Mouse (Mus musculus) forebrain, embryonic 14.5 days (tissue): ENCODE measurements around the gene Rpl13. TPM values are rescaled to one million over a fixed set of nuclear protein-coding genes. Genes with fewer than 3 reads are reported as not detected.

Experiments used
- ATAC-seq: fragments of 200-750 bp; cut with Nextera tagmentation; 2 replicates; pipeline ENCODE4 v1.8.0; 2017; ENCODE audit warnings: mild to moderate bottlenecking, moderate library complexity
- DNase-seq: peaks from one replicate; pipeline ENCODE4 v3.0.0-alpha.2; 2015; ENCODE audit warnings: low spot score
- H3K27ac ChIP-seq: fragments of 300-500 bp; sonication (generic); 2 replicates; pipeline ENCODE4 v1.5.1; 2014; ENCODE audit warnings: low read depth, mild to moderate bottlenecking, control low read depth, low read length, moderate library complexity
- H3K27me3 ChIP-seq: fragments of 300-500 bp; sonication (generic); replicated peaks from 2 replicates; pipeline ENCODE4 v1.6.1; 2014; ENCODE audit warnings: low read length, control low read depth, mixed read lengths; ENCODE audit not compliant: control insufficient read depth, insufficient read depth
- H3K36me3 ChIP-seq: fragments of 300-500 bp; sonication (generic); 2 replicates; pipeline ENCODE4 v1.6.1; 2014; ENCODE audit warnings: low read length, control low read depth; ENCODE audit not compliant: control insufficient read depth, insufficient read depth
- H3K4me1 ChIP-seq: fragments of 300-500 bp; sonication (generic); 2 replicates; pipeline ENCODE4 v1.6.1; 2014; ENCODE audit warnings: antibody characterized with exemption, low read length, control low read depth; ENCODE audit not compliant: control insufficient read depth, insufficient read depth
- H3K4me2 ChIP-seq: fragments of 300-500 bp; sonication (generic); 2 replicates; pipeline ENCODE4 v1.6.1; 2014; ENCODE audit warnings: mild to moderate bottlenecking, control low read depth, low read length
- H3K4me3 ChIP-seq: fragments of 300-500 bp; sonication (generic); 2 replicates; pipeline ENCODE4 v1.5.1; 2014; ENCODE audit warnings: low read depth, low read length, control low read depth
- H3K9ac ChIP-seq: fragments of 300-500 bp; sonication (generic); 2 replicates; pipeline ENCODE4 v1.6.1; 2014; ENCODE audit warnings: mild to moderate bottlenecking, low read length, control low read depth, moderate library complexity
- H3K9me3 ChIP-seq: fragments of 300-500 bp; sonication (generic); replicated peaks from 2 replicates; pipeline ENCODE4 v1.6.1; 2016; ENCODE audit warnings: low read length, control low read depth, mixed read lengths; ENCODE audit not compliant: control insufficient read depth
- WGBS: fragments of 180-500 bp; shearing (Covaris S2); extraction: QIAGEN DNeasy Blood & Tissue Kit; methylation state at CpG from one replicate; pipeline ENCODE4 v1.1.7; 2014; 5-methylcytosine and 5-hydroxymethylcytosine counted together
- polyA plus RNA-seq: library from polyadenylated mRNA; unstranded; fragments of >200 nt; fragmentation: Nextera tagmentation; extraction: Ambion mirVana; gene quantifications from 2 replicates; pipeline ENCODE4 v1.2.1, GENCODE M21; 2014

Rpl13 gene
- polyA plus RNA-seq, 1 experiment from 2014 or later: 1,254 TPM

DNA sequence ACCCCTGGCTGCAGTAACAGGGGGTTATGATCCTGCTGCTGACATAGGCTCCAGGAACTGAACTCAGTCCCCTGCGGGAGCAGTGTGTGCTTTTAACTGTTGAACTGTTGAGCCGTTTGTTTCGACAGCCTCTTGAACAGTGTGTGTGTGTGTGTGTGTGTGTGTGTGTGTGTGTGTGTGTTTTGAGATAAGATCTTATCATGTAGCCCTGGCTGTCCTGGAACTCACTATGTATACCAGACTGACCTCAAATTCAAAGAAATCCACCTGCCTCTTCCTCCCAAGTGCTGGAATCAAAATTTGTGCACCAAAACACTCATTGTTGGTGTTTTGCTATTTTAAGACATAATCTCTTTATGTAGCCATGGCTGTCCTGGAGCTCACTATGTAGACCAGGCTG lies 12.5 kb downstream of the Rpl13 start:
- no peak overlapping the region for H3K27ac ChIP-seq
- H3K27me3 ChIP-seq: peaks cover 40% of the 10 kb centered on the region
- WGBS: 74% methylated on average over 3 of the region's 3 CpGs
- peaks cover 4% of the 10 kb centered on the region; the same call in 1 of the 2 replicates for H3K4me1 ChIP-seq
- no peak overlapping the region for H3K4me3 ChIP-seq
- no peak overlapping the region for H3K9ac ChIP-seq
- H3K9me3 ChIP-seq: no peaks in the 10 kb centered on the region
- ATAC-seq (no peak), DNase-seq (no peak)
- H3K4me2 ChIP-seq: no peak overlapping the region
- H3K36me3 ChIP-seq: no peaks in the 10 kb centered on the region

DNA sequence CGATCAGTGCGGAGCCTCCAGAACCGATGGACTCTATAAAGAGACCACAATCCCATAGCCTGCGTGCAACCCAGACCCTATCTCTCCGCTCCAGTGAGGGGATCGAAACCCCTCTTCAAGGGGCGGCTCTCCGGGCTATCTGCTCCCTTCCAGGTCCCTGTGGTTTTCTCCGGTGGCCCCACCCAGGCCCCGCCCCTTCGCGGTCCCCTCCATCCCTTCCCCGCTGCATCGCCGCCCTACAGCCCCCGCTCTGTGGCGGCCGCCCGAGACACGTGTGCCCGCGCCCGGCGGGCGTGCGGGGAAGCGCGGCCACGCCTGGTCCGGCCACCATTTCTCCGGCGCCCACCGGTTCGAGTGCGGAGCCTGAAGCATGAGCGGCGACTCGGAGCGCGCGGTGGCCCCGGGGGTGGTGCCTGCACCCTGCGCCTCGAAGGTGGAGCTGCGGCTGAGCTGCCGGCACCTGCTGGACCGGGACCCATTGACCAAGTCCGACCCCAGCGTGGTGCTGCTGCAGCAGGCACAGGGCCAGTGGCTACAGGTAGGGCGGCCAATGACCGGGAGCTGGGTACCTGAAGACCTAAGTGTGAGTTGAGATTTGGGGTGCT lies 15.1 kb downstream of the Rpl13 start, which contains the start of gene Cpne7:
Gene Cpne7, plus strand, starts transcription at position 248 of the 605 bp plus-strand sequence.
- under 1% methylated on average over 51 of the region's 51 CpGs for WGBS
- 0 out of 2 replicates have a peak, but pooled peaks have one; percentile 18 for ATAC-seq
- peak within 1 kb of the TSS; percentile 54 for H3K9ac ChIP-seq
- H3K36me3 ChIP-seq: no peaks in the 10 kb centered on the region
- H3K4me2 ChIP-seq: peak within 1 kb of the TSS; percentile 75
- H3K27me3 ChIP-seq: peaks cover 41% of the 10 kb centered on the region
- peak within 1 kb of the TSS; percentile 42 for H3K4me3 ChIP-seq
- H3K9me3 ChIP-seq: no peaks in the 10 kb centered on the region
- H3K27ac ChIP-seq: no peak within 1 kb of the TSS
- DNase-seq: no peak
- peaks cover 4% of the 10 kb centered on the region; the same call in 1 of the 2 replicates for H3K4me1 ChIP-seq

DNA sequence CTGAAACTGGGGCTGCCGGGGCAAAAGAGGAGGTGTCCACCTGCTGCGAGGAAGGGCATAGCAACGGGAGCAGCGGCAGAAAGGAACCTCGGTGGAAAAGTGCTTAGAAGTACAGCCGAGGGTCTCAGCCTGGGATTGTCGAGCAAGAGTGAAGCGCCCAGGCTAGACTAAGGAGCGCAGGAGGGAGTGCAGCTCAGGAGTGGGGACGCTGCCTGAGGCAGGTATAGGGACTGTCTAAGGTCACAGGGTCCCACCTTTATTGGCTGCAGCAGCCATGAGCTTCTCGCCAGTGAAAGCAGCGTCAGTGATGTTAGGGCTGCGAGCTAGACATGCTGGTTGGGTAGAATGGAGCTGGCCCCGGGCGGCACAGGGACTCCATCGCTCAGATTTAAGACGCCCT lies 15.6 kb downstream of the Rpl13 start:
- no peak overlapping the region for H3K27ac ChIP-seq
- H3K4me3 ChIP-seq: peak overlapping the region; percentile 42
- no peaks in the 10 kb centered on the region for H3K36me3 ChIP-seq
- peak overlapping the region; percentile 54; the same call in 1 of the 2 replicates for H3K9ac ChIP-seq
- WGBS: 3% methylated on average over 17 of the region's 17 CpGs
- no peaks in the 10 kb centered on the region for H3K9me3 ChIP-seq
- no peak for DNase-seq
- H3K4me1 ChIP-seq: peaks cover 4% of the 10 kb centered on the region; the same call in 1 of the 2 replicates
- no peak for ATAC-seq
- H3K27me3 ChIP-seq: peaks cover 41% of the 10 kb centered on the region
- peak overlapping the region; percentile 75 for H3K4me2 ChIP-seq

DNA sequence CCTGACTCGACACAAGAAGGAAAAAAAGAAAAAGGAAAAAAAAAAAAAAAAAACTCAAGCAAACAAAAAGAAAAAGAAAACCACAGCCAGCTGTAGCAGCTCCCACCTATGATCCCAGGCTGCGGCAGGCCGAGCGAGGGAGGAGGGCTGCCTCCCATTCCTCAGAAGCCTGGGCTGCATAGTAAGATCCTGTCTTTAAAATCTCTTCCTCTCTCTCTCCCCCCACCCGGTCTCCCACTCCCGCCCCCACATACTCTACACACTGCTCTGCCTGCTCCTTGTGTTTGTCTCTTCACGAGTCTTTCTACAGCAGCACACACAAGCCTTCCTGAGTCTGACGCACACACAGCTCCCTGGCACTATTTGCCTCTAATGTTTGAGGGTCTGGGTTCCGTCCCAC lies 19.9 kb downstream of the Rpl13 start:
- Histone ChIP-seq H3K36me3 (no peaks in the 10 kb centered on the region), H3K27me3 (peaks cover 34% of the 10 kb centered on the region), H3K4me1 (peaks cover 4% of the 10 kb centered on the region; the same call in 1 of the 2 replicates), H3K4me2 (no peak overlapping the region), H3K27ac (no peak overlapping the region), H3K9ac (no peak overlapping the region), H3K9me3 (no peaks in the 10 kb centered on the region), H3K4me3 (no peak overlapping the region)
- WGBS: 71% methylated on average over 9 of the region's 9 CpGs
- ATAC-seq (no peak), DNase-seq (no peak)

DNA sequence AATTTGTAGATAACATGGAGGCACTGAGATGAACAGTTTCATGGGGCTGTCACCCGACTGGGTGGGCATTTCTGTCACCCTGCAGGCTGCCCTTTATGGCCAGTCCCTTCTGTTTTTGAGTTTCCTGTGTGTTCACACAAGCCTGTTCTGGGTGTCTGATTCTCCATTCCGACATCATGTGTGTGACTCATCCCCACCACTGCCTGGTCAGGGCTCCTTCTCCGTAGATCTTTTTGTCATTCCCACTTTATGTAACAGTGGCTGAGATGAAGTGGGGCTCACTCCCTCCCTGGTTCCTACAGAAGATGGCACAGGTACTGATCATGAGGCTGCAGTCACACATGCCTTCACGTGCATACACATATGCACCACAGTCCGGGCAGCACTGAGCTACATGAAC lies 20.5 kb downstream of the Rpl13 start:
- H3K9ac ChIP-seq: no peak overlapping the region
- WGBS: 81% methylated on average over 5 of the region's 5 CpGs

DNA sequence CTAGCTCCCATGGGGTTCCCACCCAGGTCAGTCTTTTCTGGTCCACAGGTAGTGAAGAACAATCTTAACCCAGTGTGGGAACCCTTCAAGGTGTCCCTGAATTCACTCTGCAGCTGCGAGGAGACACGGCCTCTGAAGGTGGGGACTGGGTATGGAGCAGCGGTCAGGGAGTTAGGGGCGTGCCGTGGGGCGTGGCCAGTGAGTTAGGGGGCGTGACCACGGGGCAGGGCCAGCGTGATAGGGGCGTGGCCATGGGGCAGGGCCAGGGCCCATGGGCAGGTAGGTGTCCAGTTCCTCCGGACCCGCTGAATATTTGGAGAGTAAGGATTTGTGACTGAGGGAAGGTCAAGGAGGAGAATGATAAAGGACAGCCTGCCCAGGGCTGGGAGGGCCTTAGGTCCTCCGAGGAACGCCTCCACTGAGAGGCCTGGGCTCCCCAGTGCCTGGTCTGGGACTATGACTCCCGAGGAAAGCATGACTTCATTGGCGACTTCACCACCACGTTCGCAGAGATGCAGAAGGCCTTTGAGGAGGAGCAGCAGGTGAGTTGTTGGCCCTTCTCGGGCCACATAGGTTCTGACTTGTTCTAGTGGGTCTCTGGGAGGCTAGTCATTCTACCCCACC lies 24.2 kb downstream of the Rpl13 start:
- Histone ChIP-seq H3K9ac (no peak overlapping the region), H3K4me2 (no peak overlapping the region), H3K36me3 (no peaks in the 10 kb centered on the region), H3K27me3 (0 out of 2 replicates have a peak, but pooled peaks cover 8% of the 10 kb centered on the region), H3K4me3 (no peak overlapping the region), H3K27ac (no peak overlapping the region), H3K4me1 (no peaks in the 10 kb centered on the region), H3K9me3 (no peaks in the 10 kb centered on the region)
- no peak for DNase-seq
- ATAC-seq: no peak
- 6% methylated on average over 19 of the region's 19 CpGs for WGBS

More for the DNA sequence above, 20.5 kb downstream of the Rpl13 start:
- H3K27ac ChIP-seq: no peak overlapping the region
- H3K36me3 ChIP-seq: no peaks in the 10 kb centered on the region
- peaks cover 4% of the 10 kb centered on the region; the same call in 1 of the 2 replicates for H3K4me1 ChIP-seq
- H3K9me3 ChIP-seq: no peaks in the 10 kb centered on the region
- no peak for ATAC-seq
- H3K4me3 ChIP-seq: no peak overlapping the region
- peaks cover 28% of the 10 kb centered on the region for H3K27me3 ChIP-seq
- DNase-seq: no peak
- no peak overlapping the region for H3K4me2 ChIP-seq

DNA sequence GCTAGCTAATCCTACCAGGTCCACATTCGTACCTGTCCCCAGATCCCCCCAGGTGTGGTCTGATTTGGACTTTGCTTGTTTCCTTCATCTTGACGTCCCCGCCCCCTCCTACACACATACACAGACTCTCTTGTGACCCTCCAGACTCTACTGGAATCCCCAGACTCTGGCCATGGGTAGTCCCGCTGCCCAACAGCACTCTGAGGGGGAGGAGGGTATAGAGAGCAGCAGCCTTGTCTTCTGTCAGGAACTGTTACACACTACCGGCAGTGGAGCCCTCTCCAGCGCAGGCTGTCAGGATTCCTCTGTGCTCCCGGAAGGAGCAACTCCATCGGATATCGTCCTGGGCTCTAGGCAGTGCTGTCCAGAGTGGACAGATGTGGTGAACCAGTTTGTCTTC lies 28.9 kb downstream of the Rpl13 start:
- Histone ChIP-seq H3K4me3 (no peak overlapping the region), H3K27ac (no peak overlapping the region), H3K4me2 (no peak overlapping the region), H3K36me3 (no peaks in the 10 kb centered on the region), H3K4me1 (peaks cover 17% of the 10 kb centered on the region), H3K27me3 (0 out of 2 replicates have a peak, but pooled peaks cover 3% of the 10 kb centered on the region), H3K9me3 (0 out of 2 replicates have a peak, but pooled peaks cover 2% of the 10 kb centered on the region), H3K9ac (no peak overlapping the region)
- WGBS: 79% methylated on average over 9 of the region's 9 CpGs
- DNase-seq (no peak), ATAC-seq (no peak)

DNA sequence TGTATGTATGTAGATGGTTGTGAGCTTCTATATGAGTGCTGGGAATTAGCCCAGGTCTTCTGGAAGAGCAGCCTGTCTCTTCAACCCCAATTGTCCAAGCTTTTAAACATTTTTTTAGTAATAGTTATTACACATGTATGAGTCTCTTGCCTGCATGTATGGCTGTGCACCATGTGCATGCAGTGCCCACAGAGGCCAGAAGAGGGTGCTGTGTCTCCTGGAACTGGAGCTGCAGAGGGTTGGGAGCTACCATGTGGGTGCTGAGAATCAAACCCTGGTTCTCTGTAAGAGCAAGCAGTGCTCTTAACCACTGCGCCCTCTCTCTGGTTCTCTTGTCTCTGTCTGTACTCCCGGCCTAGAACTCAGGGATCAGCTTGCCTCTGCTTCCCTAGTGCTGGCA lies 30.8 kb downstream of the Rpl13 start:
- H3K9ac ChIP-seq: no peak overlapping the region
- ATAC-seq: no peak
- H3K4me2 ChIP-seq: no peak overlapping the region
- 0 out of 2 replicates have a peak, but pooled peaks cover 2% of the 10 kb centered on the region for H3K9me3 ChIP-seq
- H3K4me3 ChIP-seq: no peak overlapping the region
- no peaks in the 10 kb centered on the region for H3K36me3 ChIP-seq
- DNase-seq: no peak
- no peaks in the 10 kb centered on the region for H3K27me3 ChIP-seq
- 92% methylated on average over 2 of the region's 2 CpGs for WGBS
- H3K27ac ChIP-seq: no peak overlapping the region
- H3K4me1 ChIP-seq: peaks cover 21% of the 10 kb centered on the region
